Mouse (Mus musculus) erythroblast, adult 5-6 weeks (primary cell): ENCODE data around the gene Hspa1a. TPM values are rescaled to one million over a fixed set of nuclear protein-coding genes. Genes with fewer than 3 reads are reported as not detected.
"Not testable (repeated sequence)": the region's sequence is repeated elsewhere in the genome, so short reads cannot be mapped to it uniquely, and the experiment has no call there.

Source experiments
- ATAC-seq: replicated peaks from 2 replicates; pipeline ENCODE4 v1.8.0; 2016; ENCODE audit warnings: moderate number of reproducible peaks, mild to moderate bottlenecking, moderate TSS enrichment, inconsistent platforms; ENCODE audit not compliant: poor library complexity, low FRiP score, severe bottlenecking
- total RNA-seq, 2 experiments: library from RNA; stranded (forward) in 1 of 2; stranded (reverse) in 1 of 2; fragments of 150-400 nt in 1 of 2; fragments of 200-764, 138-1000 nt in 1 of 2; gene quantifications; 2 replicates each; pipeline versions ENCODE4 v1.2.3 to v1.2.4; 2015 to 2017; ENCODE audit warnings: low replicate concordance in 2 of 2

Gene Hspa1a
- total RNA-seq, 2 experiments from 2014 or later, result 1.5 to 5.0 TPM

DNA sequence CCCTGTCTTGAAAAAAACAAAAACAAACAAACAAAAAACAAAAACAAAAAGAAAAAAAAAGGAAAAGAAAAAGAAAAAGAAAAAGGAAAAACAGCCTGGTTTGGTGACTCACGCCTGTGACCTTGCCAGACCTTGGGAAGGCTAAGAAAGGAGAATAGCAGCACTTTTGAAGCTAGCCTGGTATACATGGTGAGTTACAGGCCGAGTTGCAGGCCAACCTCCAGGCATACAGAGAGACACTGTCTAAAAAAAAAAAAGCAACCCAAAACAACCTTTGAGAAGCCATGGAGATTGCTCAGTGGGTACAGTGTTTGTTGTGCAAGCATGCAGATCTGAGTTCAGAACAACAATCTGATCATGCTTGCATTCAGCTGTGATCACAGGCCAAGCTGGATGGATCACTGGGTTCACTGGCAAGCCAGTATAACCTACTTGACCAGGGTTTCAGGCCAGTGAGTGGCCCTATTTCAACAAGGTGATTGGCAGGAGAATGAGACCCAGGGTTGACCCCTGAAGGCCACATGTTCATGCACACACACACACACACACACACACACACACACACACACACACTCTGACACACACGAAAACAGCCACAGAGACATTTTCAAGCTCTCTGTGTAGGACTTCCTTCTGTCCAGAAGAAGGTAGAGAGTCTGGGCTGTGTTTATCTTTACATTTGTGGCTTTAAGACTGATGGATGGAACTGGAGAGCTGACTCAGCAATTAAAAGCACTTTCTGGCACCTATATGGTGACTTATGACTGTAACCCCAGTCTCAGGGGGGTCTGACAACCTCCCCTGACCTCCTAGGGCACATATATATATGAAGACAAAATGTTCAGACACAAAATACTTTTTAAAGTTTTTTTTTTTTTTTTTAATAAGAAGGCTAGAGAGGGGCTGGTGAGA, 3.9 kb upstream of the Hspa1a start:
- no peak for ATAC-seq

GRCm38 (mm10) chr17:34971694-34972068, 275 bp downstream of the Hspa1a start:
- ATAC-seq, result peak; percentile 38

DNA sequence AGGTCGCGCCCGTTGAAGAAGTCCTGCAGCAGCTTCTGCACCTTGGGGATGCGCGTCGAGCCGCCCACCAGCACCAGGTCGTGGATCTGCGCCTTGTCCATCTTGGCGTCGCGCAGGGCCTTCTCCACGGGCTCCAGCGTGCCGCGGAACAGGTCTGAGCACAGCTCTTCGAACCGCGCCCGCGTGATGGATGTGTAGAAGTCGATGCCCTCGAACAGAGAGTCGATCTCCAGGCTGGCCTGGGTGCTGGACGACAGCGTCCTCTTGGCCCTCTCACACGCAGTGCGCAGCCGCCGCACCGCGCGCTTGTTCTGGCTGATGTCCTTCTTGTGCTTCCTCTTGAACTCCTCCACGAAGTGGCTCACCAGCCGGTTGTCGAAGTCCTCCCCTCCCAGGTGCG, 1.1 kb downstream of the Hspa1a start:
- not testable (repeated sequence) for ATAC-seq

GRCm38 (mm10) chr17:34969822-34970221, 2.1 kb downstream of the Hspa1a start, which contains the start of gene Gm20481:
Gene Gm20481 (plus strand): TSS chr17:34969912.
- ATAC-seq, result not testable (repeated sequence)

GRCm38 (mm10) chr17:34965627-34966026, 6.3 kb downstream of the Hspa1a start:
- ATAC-seq, result no peak

- no peak for ATAC-seq
Observed at GRCm38 (mm10) chr17:34964640-34965049, 7.3 kb downstream of the Hspa1a start.

DNA sequence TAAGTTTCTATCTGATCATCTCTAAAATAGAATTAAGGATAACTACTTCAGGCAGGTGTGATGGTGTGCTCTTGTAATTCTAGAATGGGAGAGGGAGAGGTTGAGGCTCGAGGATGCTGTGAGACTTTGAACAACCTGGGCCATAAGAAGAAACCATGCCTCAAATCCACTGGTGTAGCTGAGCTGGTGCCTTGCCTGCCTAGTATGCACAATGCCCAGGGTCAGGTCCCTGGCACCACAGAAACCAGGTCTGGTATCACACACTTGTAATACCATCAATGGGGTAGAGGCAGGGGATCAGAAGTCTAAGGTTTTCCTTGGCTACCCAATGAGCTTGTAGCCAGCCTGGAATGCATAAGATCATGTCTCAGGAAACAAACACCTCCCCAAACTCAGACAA, 9.1 kb downstream of the Hspa1a start:
- no peak for ATAC-seq

- ATAC-seq, result no peak
Observed at GRCm38 (mm10) chr17:34962125-34962524, 9.8 kb downstream of the Hspa1a start.

DNA sequence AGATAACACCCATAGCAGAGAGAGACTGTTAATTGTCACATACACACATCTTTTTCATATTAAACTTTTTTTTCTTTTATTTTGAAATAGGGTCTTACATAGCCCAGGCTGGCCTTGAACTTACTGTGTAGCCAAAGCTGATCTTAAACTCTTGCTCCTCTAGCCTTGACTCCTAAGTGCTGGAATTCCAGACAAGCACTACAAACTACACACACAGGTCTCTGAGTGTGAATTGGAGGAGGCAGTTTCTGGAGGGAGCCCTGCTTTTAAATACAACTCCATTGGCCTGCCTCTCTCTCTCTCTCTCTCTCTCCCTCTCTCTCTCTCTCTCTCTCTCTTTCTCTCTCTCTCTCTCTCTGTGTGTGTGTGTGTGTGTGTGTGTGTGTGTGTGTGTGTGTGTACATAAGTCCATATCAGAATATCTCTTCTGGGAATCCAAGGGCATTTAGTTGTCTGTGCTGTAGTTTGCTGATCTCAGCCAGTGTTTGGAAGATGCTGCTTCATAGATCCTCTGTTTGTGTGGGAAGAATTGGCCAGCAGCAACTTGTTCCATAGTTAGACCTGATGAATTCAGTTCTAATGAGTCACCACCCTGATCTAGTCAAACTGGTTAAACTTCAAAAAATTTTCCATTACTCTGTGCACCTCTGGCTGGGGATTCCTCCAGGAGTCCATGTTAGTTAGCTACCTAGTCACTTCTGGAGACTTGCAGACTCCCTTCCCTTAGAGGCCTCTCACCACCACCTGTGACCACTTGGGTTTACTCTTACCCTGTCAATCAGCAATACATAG, 11.1 kb downstream of the Hspa1a start:
- no peak for ATAC-seq

DNA sequence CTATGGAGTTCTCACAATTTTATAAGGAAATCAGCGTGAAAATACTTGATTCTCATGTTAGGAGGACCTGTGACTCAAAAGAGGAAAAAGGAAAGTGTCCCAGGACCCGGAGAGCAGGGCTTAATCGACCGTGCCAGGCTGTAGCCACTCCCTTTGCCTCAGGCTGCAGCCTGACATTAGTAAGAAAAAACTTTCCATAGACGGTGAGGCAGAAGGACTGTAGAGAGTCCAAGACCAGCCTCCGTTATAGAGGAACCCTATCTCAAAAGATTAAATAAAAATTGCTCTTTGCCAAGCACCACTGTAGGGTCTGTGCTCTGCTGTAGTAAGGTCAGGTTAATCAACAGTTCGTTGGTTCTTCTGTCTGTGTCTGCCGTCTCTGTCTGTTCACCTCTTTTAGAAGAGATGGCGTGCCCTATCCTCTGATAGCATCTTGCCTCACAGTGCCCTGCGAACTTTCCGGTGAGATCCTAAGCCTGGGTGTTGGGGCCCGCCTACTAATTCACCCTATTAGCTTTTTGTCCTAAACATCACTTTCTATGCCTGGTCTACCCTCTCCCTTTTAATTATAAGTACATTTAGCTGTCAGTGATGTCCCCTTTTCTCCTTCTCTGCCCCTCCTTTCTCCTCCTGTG, 12.0 kb downstream of the Hspa1a start:
- ATAC-seq, result no peak

GRCm38 (mm10) chr17:34959130-34959778, 12.7 kb downstream of the Hspa1a start, which contains the start of gene Hspa1b:
Gene Hspa1b (minus strand): TSS chr17:34959238.
- peak; percentile 97 for ATAC-seq

GRCm38 (mm10) chr17:34958734-34959129, 13.2 kb downstream of the Hspa1a start:
- ATAC-seq, result peak; percentile 42

GRCm38 (mm10) chr17:34957966-34958365, 14.0 kb downstream of the Hspa1a start:
- ATAC-seq, result not testable (repeated sequence)

DNA sequence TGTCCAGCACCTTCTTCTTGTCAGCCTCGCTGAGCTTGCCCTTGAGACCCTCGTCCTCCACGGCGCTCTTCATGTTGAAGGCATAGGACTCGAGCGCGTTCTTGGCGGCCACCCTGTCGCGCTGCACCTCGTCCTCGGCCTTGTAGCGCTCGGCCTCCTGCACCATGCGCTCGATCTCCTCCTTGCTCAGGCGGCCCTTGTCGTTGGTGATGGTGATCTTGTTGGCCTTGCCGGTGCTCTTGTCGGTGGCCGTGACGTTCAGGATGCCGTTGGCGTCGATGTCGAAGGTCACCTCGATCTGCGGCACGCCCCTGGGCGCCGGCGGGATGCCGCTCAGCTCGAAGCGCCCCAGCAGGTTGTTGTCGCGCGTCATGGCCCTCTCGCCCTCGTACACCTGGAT, 14.7 kb downstream of the Hspa1a start:
- ATAC-seq, result not testable (repeated sequence)

DNA sequence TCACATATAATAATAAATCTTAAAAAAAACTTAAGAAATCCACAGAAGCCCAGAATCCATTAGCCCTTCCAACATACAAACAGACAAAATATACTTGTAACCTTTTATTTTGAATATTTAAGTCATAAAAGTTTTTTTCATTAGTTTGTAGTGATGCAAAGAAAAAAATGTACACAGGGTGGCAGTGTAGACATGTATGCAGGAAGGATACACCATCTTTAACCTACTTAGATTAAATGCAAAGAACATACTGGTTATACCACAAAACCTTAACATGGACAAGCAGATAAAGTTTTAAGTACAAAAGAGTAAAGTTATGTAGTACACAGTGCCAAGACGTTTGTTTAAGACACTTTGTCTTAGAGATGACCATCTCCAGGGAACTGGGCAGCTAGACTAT, 15.6 kb downstream of the Hspa1a start:
- ATAC-seq, result no peak

DNA sequence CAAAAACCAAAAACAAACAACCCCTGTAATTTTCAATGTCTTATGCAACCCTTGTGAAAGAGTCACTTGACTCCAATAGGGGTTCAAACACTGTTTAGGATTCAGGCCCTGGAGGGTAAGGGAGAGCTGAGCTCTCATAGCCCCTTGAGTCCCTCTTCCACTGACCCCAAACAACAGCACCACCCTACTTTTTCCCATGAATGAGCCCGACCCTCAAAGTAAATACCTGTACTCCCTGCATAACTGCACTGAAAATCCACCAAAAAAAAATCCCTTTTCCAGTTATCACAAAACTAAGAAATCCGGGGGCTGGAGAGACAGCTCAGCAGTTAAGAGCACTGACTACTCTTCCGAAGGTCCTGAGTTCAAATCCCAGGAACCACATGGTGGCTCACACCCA, 16.1 kb downstream of the Hspa1a start:
- no peak for ATAC-seq

GRCm38 (mm10) chr17:34954831-34955230, 17.1 kb downstream of the Hspa1a start:
- no peak for ATAC-seq

DNA sequence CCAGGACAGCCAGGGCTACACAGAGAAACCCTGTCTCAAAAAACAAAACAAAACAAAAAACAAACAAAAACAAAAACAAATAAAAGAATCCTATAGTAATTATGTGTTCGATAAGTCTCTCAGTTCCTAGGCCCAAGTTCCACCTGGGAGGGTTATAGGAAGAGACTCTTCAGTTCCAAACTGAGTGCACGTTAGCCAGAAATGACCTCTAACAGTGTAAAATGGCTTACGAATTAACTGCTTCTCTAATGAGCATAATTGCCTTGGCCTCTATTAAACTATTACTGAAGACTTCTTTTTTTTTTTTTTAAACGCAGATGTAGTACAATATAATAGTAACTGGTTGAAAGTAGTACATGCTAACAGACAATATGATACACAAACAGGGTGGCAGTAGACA, 18.1 kb downstream of the Hspa1a start:
- ATAC-seq, result no peak

DNA sequence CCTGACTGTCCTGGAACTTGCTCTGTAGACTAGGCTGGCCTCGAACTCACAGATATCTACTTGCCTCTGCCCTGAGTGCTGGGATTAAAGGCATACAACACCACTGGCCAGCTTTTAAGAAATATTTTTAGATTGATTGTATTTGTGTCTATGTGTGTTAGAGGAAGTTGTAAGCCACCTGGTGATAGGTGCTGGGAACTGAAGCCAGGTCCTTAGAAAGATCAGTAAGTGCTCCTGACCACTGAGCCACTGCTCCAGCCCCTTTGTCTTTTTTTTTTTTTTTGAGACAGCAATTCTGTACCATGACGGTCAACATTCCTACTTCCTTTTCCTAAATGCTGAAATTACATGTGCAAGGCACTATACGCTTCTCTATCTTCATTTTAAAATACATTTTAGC, 18.7 kb downstream of the Hspa1a start:
- no peak for ATAC-seq
